11 mouse cellular contexts compared by ENCODE assay signal in the genomic region with DNA sequence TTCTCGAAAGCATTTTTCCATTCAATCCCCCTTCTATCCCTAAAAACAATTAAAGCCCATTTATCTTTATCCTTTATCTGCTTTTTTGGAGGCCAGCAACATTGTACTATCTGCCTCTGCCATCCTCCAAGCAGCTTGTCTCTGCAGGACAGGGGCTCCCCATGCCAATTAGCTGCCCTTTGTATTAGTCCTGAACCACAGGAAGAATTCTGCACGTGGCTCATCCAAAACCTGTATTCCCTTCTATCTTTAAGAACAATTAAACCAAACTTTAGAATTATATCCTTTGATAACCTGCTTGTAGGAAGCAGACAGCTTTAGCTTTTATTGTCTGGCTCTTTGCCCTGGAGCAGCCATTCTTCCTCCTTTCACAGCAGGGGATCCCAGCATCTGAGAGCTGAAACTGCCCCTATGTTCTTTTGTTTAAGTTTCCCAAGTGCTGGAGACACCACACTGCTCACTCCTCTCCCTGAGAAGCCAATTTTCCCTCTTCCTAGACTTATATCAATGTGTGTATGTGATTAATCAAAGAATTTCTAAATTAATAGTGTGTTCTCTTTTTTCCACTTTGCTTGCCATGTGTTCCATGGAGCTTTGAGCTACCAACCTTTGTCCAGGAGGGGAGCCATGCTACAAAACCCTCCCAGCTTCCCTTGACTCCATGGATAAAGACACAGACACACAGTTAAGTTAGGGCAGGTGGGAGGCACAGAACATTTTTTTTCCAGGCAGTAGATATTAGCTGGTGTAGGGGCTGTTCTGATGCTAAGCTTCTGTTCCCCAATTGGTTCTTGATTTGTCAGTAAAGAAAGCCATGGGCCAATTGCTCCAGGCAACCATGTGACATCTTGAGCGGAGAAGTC.
DNase-seq lines count a peak whose midpoint lies in the region; ATAC-seq lines count a peak whose summit lies in the region.
"Had no signal": no experiment of that assay in that cellular context is flagged by ENCODE, and none has a peak within 500 bp of the region (broad histone marks: within the 10 kb centered on the region; RNA-seq: fewer than 3 reads in every experiment).

No protein-coding gene starts in this region.

- no peaks in the 10 kb centered on the region for H3K9me3 ChIP-seq in hindbrain, embryonic 11.5 days (ENCODE audit: control insufficient read depth, low read length)
- H3K9me3 ChIP-seq in hindbrain, embryonic 14.5 days (ENCODE audit: control insufficient read depth, low read length): no peaks in the 10 kb centered on the region
- H3K9me3 ChIP-seq in hindbrain, embryonic 13.5 days: no peaks in the 10 kb centered on the region
- H3K9me3 ChIP-seq: liver, embryonic 15.5 days had no signal

- WGBS in hindbrain, embryonic 11.5 days: 37% methylated on average over 3 of the region's 3 CpGs
- WGBS in hindbrain, embryonic 14.5 days: 29% methylated on average over 3 of the region's 3 CpGs
- 26% methylated on average over 3 of the region's 3 CpGs for WGBS in hindbrain, embryonic 13.5 days

- H3K27ac ChIP-seq in hindbrain, embryonic 11.5 days (ENCODE audit: low read depth, low read length): no peak overlapping the region
- H3K27ac ChIP-seq in hindbrain, embryonic 14.5 days: no peak overlapping the region
- H3K27ac ChIP-seq in hindbrain, embryonic 13.5 days: no peak overlapping the region
- H3K27ac ChIP-seq: liver, embryonic 15.5 days had no signal

- intact Hi-C loops in heart, postnatal 10 days (cut with DNase I): no loop called here

- H3K4me3 ChIP-seq in hindbrain, embryonic 11.5 days (ENCODE audit: low read depth, low read length): no peak overlapping the region
- no peak overlapping the region for H3K4me3 ChIP-seq in hindbrain, embryonic 14.5 days (replicated peaks; ENCODE audit: low read length)
- H3K4me3 ChIP-seq in hindbrain, embryonic 13.5 days: no peak overlapping the region
- H3K4me3 ChIP-seq: liver, embryonic 15.5 days had no signal

- H3K27me3 ChIP-seq in hindbrain, embryonic 11.5 days (ENCODE audit: control insufficient read depth, insufficient read depth, low read length): no peaks in the 10 kb centered on the region
- no peaks in the 10 kb centered on the region for H3K27me3 ChIP-seq in hindbrain, embryonic 14.5 days (ENCODE audit: control insufficient read depth, insufficient read depth, low read length)
- H3K27me3 ChIP-seq in hindbrain, embryonic 13.5 days: no peaks in the 10 kb centered on the region
- H3K27me3 ChIP-seq: liver, embryonic 15.5 days had no signal

- H3K4me2 ChIP-seq in hindbrain, embryonic 11.5 days (replicated peaks; ENCODE audit: low read depth, low read length): no peak overlapping the region
- H3K4me2 ChIP-seq in hindbrain, embryonic 14.5 days (replicated peaks): no peak overlapping the region
- no peak overlapping the region for H3K4me2 ChIP-seq in hindbrain, embryonic 13.5 days
- H3K4me2 ChIP-seq: liver, embryonic 15.5 days had no signal

- H3K9ac ChIP-seq in hindbrain, embryonic 11.5 days (ENCODE audit: low read depth, low read length): no peak overlapping the region
- H3K9ac ChIP-seq in hindbrain, embryonic 14.5 days: no peak overlapping the region
- H3K9ac ChIP-seq in hindbrain, embryonic 13.5 days: no peak overlapping the region
- H3K9ac ChIP-seq: liver, embryonic 15.5 days had no signal

- no peaks in the 10 kb centered on the region for H3K4me1 ChIP-seq in hindbrain, embryonic 11.5 days (replicated peaks; ENCODE audit: control insufficient read depth, insufficient read depth, low read length)
- no peaks in the 10 kb centered on the region for H3K4me1 ChIP-seq in hindbrain, embryonic 14.5 days (replicated peaks; ENCODE audit: control insufficient read depth, insufficient read depth, low read length)
- no peaks in the 10 kb centered on the region for H3K4me1 ChIP-seq in hindbrain, embryonic 13.5 days (replicated peaks)
- H3K4me1 ChIP-seq: liver, embryonic 15.5 days had no signal

- peak; percentile 34 for DNase-seq in hindbrain, embryonic 11.5 days (ENCODE audit: low spot score)
- DNase-seq in hindbrain, embryonic 14.5 days (ENCODE audit: low spot score): no peak
- DNase-seq in brain, adult 2 months (ENCODE audit: low read depth, low spot score): peak; percentile 15
- peak; percentile 45 for DNase-seq in retina, embryonic 14.5 days (ENCODE audit: low spot score)
- DNase-seq in ovary, adult 18-20 months (ENCODE audit: low spot score): no peak
- DNase-seq in heart, postnatal 10 days: no peak
- DNase-seq: kidney, adult 18-20 months; lung, postnatal 36 days; thymus, adult 2 months had no signal

- H3K36me3 ChIP-seq in hindbrain, embryonic 11.5 days (ENCODE audit: control insufficient read depth, insufficient read depth, low read length): no peaks in the 10 kb centered on the region
- no peaks in the 10 kb centered on the region for H3K36me3 ChIP-seq in hindbrain, embryonic 14.5 days (replicated peaks; ENCODE audit: control insufficient read depth, insufficient read depth)
- no peaks in the 10 kb centered on the region for H3K36me3 ChIP-seq in hindbrain, embryonic 13.5 days
- H3K36me3 ChIP-seq: liver, embryonic 15.5 days had no signal

- ATAC-seq in hindbrain, embryonic 11.5 days (ENCODE audit: low FRiP score): peak; percentile 63
- no peak for ATAC-seq in hindbrain, embryonic 14.5 days (ENCODE audit: low FRiP score)
- peak; percentile 65; the same call in 1 of the 2 replicates for ATAC-seq in hindbrain, embryonic 13.5 days (ENCODE audit: low FRiP score)

Comparison
In these comparisons a context has a peak if more than half of its experiments do, and no peak if none do; other contexts are left out.
1. DNase-seq: peak in hindbrain, embryonic 11.5 days (single experiment), brain, adult 2 months (single experiment) and retina, embryonic 14.5 days (single experiment); none in hindbrain, embryonic 14.5 days (single experiment), ovary, adult 18-20 months (single experiment) and heart, postnatal 10 days (0 of 2).